Mouse (Mus musculus): ENCODE measurements around the gene Ppp1r13l. TPM values are rescaled to one million over a fixed set of nuclear protein-coding genes. Genes with fewer than 3 reads are reported as not detected.

Ppp1r13l gene
- polyA plus RNA-seq (2012; rRNA removed) = 4.4 and 5.1 TPM in 2 replicates

DNA sequence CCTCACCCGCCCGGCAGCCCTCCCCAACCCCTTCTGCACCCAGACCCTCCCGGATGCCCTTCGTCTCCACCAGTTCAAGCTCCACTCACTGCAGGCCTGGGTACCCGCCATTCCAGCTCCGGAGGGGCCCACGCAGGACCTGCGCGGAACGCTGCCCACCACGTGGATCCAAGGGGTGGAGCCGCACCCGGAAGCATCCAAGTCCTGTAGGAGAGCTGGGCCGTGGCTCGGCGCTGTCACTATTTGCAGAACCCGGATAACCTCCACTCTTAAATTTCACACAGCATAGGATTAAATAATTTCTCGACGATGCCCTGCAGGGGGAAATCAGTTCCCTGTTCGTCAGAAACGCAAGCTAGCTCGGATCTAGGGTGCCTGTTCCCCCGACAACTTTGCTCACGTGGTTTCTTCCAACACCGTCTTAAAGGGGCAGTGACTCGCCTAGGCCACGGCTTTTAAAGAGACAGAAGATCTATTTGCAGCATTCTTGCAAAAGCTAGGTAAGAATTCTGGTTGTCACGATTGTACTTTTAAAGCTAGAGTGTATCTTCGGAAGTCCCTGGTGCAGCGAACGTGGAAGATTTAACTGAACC lies at the start of gene Ppp1r13l, which contains the start of gene Cd3eap:
TSS of gene Ppp1r13l (plus strand) at position 451 of the 593 bp plus-strand sequence.
TSS of gene Cd3eap (minus strand) at position 185 of the 593 bp plus-strand sequence.

GRCm38 (mm10) chr7:19309884-19310641 lies 49.5 kb upstream of the Ppp1r13l start, which contains the start of gene Fosb:
Gene Fosb (minus strand): TSS chr7:19310051.

GRCm38 (mm10) chr7:19344237-19344847 lies 15.2 kb upstream of the Ppp1r13l start, which contains the start of gene Ercc1:
Gene Ercc1 (plus strand): TSS chr7:19344778.

DNA sequence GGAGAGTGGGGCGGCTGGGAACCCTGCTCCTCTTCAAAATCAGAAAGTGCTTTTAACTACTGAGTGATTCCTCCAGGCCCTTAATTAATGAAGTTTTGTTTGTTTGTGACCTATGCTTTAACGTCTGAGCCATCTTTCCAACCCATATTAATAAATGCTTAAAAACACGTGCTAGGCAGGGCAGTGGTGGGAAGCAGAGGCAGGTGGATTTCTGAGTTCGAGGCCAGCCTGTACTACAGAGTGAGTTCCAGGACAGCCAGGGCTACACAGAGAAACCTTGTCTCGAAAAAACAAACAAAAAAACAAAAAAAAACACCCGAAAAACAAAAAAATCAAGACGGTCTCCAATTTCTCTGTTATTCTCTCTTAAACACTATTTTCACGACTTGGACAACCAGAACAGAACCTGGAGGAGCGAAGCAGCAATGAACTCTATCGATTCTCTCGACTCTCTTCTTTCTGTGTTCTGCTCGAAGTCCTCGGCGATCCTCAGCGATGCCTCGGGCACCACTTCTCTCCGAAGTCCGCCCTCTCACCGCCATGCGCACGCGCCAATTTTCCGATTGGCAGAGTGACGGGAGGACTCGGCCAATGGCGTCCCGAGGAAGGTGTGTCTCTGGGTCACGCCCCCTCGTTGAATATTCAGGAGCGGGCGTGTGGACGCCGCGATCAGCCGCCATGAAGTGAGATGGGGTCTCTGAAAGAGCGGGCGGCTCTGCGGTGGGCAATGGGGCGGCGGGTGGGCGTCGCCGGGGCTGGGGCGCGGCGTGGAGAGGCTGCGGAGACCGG lies 22.0 kb downstream of the Ppp1r13l start, which contains the start of gene Ercc2:
TSS of gene Ercc2 (plus strand) at position 634 of the 789 bp plus-strand sequence.

GRCm38 (mm10) chr7:19403731-19404296 lies 44.3 kb downstream of the Ppp1r13l start, which contains the start of gene Klc3:
Gene Klc3 (minus strand): TSS chr7:19404104.

DNA sequence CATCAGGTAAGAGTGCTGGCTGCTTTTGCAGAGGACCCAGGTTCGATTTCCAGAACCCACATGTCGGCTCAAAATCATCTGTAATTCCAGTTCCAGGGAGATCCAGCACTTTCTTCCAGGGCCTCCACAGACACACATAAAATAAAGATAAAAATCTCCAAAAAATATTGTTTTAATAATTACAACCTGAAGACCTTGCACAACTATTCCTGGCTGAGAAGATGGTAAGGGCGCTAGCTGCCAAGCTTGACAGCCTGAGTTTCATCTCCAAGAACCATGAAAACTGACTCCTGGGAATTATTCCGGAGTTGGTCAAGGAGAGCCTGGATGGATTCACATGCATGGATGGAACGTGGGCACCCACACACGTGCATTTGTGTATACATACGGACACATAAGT lies 44.9 kb downstream of the Ppp1r13l start, which contains the start of gene Ckm:
TSS of gene Ckm (plus strand) at position 301 of the 400 bp plus-strand sequence.

Other genes starting within 250 kb of the Ppp1r13l start
- 14.5 and 14.6 TPM in 2 replicates for gene Gm4969, start 241.4 kb upstream of the Ppp1r13l start, polyA plus RNA-seq (2012; rRNA removed)
- 11.2 and 12.5 TPM in 2 replicates for gene Fbxo46, start 239.9 kb upstream of the Ppp1r13l start, polyA plus RNA-seq (2012; rRNA removed)
- gene Qpctl, start 210.5 kb upstream of the Ppp1r13l start, polyA plus RNA-seq (2012; rRNA removed) = 16.8 and 18.3 TPM in 2 replicates
- 151 and 178 TPM in 2 replicates for gene Snrpd2, start 210.0 kb upstream of the Ppp1r13l start, polyA plus RNA-seq (2012; rRNA removed)
- 41.3 and 55.6 TPM in 2 replicates for gene Gipr, start 193.6 kb upstream of the Ppp1r13l start, polyA plus RNA-seq (2012; rRNA removed)
- gene Eml2, start 183.3 kb upstream of the Ppp1r13l start, polyA plus RNA-seq (2012; rRNA removed) = 65.5 and 68.9 TPM in 2 replicates
- 6.0 and 6.8 TPM in 2 replicates for gene Gpr4, start 147.2 kb upstream of the Ppp1r13l start, polyA plus RNA-seq (2012; rRNA removed)
- 25.6 and 26.6 TPM in 2 replicates for gene Opa3, start 131.4 kb upstream of the Ppp1r13l start, polyA plus RNA-seq (2012; rRNA removed)
- 65.0 and 68.3 TPM in 2 replicates for gene Vasp, start 87.9 kb upstream of the Ppp1r13l start, polyA plus RNA-seq (2012; rRNA removed)
- 1.6 and 2.0 TPM in 2 replicates for gene Ppm1n, start 79.7 kb upstream of the Ppp1r13l start, polyA plus RNA-seq (2012; rRNA removed)
- 155 and 161 TPM in 2 replicates for gene Rtn2, start 77.1 kb upstream of the Ppp1r13l start, polyA plus RNA-seq (2012; rRNA removed)
- gene Fosb, start 49.7 kb upstream of the Ppp1r13l start, polyA plus RNA-seq (2012; rRNA removed) = 0.25 and 0.71 TPM in 2 replicates
- gene Ercc1, start 15.0 kb upstream of the Ppp1r13l start, polyA plus RNA-seq (2012; rRNA removed) = 72.9 and 73.8 TPM in 2 replicates
- gene Cd3eap, start 266 bp upstream of the Ppp1r13l start, polyA plus RNA-seq (2012; rRNA removed) = 14.2 and 15.3 TPM in 2 replicates
- 77.4 and 78.3 TPM in 2 replicates for gene Ercc2, start 22.3 kb downstream of the Ppp1r13l start, polyA plus RNA-seq (2012; rRNA removed)
- 1.6 and 2.1 TPM in 2 replicates for gene Klc3, start 44.4 kb downstream of the Ppp1r13l start, polyA plus RNA-seq (2012; rRNA removed)
- 0.36 and 148 TPM in 2 replicates for gene Ckm, start 45.0 kb downstream of the Ppp1r13l start, polyA plus RNA-seq (2012; rRNA removed)
- 47.3 and 55.6 TPM in 2 replicates for gene Mark4, start 99.1 kb downstream of the Ppp1r13l start, polyA plus RNA-seq (2012; rRNA removed)
- 0.31 and 0.70 TPM in 2 replicates for gene Exoc3l2, start 103.6 kb downstream of the Ppp1r13l start, polyA plus RNA-seq (2012; rRNA removed)
- gene Bloc1s3, start 148.6 kb downstream of the Ppp1r13l start, polyA plus RNA-seq (2012; rRNA removed) = 12.0 and 12.1 TPM in 2 replicates
- 19.9 and 24.6 TPM in 2 replicates for gene Trappc6a, start 148.6 kb downstream of the Ppp1r13l start, polyA plus RNA-seq (2012; rRNA removed)
- gene Nkpd1, start 158.1 kb downstream of the Ppp1r13l start, polyA plus RNA-seq (2012; rRNA removed) = 1.3 TPM in 2 replicates
- 112 and 114 TPM in 2 replicates for gene Ppp1r37, start 203.3 kb downstream of the Ppp1r13l start, polyA plus RNA-seq (2012; rRNA removed)
- 1.2 and 1.5 TPM in 2 replicates for gene Zfp296, start 217.5 kb downstream of the Ppp1r13l start, polyA plus RNA-seq (2012; rRNA removed)
- gene Gemin7, start 217.8 kb downstream of the Ppp1r13l start, polyA plus RNA-seq (2012; rRNA removed) = 64.8 and 70.8 TPM in 2 replicates
- 142 and 146 TPM in 2 replicates for gene Clasrp, start 244.7 kb downstream of the Ppp1r13l start, polyA plus RNA-seq (2012; rRNA removed)

Data from central nervous system, embryonic 18 days (tissue).